Mouse (Mus musculus) CH12.LX (cell line): ENCODE results near the gene Tomm40. TPM values are rescaled to one million over a fixed set of nuclear protein-coding genes. Genes with fewer than 3 reads are reported as not detected.

Experiments used
- DNase-seq: peaks from one replicate; pipeline ENCODE4 v3.0.0-alpha.2; 2013; ENCODE audit errors: extremely low read depth
- H3K27ac ChIP-seq: 2 replicates; pipeline ENCODE4 v1.5.1; 2012; ENCODE audit warnings: low read depth, mild to moderate bottlenecking, control low read depth, moderate library complexity; ENCODE audit not compliant: insufficient read depth
- H3K27me3 ChIP-seq: replicated peaks from 2 replicates; pipeline ENCODE3; 2012; ENCODE audit warnings: inconsistent platforms
- H3K36me3 ChIP-seq, 2 experiments: replicated peaks in 1 of 2; 2 replicates each; pipeline versions ENCODE3 to v1.6.1; 2012; ENCODE audit warnings: inconsistent platforms in 1 of 2, low read length in 1 of 2, mild to moderate bottlenecking in 1 of 2, mixed read lengths in 1 of 2, moderate library complexity in 1 of 2; ENCODE audit not compliant: control insufficient read depth in 1 of 2, insufficient read depth in 1 of 2
- H3K4me1 ChIP-seq, 2 experiments: 2 replicates each; pipeline ENCODE4 v1.6.1; 2012; ENCODE audit warnings: inconsistent platforms in 1 of 2, moderate library complexity in 1 of 2; ENCODE audit not compliant: insufficient read depth in 2 of 2, control insufficient read depth in 1 of 2
- H3K4me2 ChIP-seq: 2 replicates; pipeline ENCODE4 v1.6.1; 2012; ENCODE audit warnings: low read depth, mild to moderate bottlenecking, control low read depth; ENCODE audit not compliant: poor library complexity, insufficient read depth, severe bottlenecking
- H3K4me3 ChIP-seq, 3 experiments: fragments of 150-350 bp in 1 of 3; sonication (generic) in 1 of 3; replicated peaks in 1 of 3; 2 replicates each; pipeline versions ENCODE3 to v1.5.1; 2011 to 2012; ENCODE audit warnings: low read depth in 2 of 3, low read length in 2 of 3, mild to moderate bottlenecking in 2 of 3, moderate library complexity in 2 of 3, control low read depth in 1 of 3, improper control_type of control experiment in 1 of 3, inconsistent platforms in 1 of 3, mixed read lengths in 1 of 3; ENCODE audit not compliant: poor library complexity in 1 of 3
- H3K79me2 ChIP-seq: replicated peaks from 2 replicates; pipeline ENCODE4 v1.6.1; 2012; ENCODE audit warnings: mild to moderate bottlenecking, moderate library complexity; ENCODE audit not compliant: control insufficient read depth, poor library complexity, insufficient read depth, severe bottlenecking; ENCODE audit errors: extremely low read depth
- H3K9ac ChIP-seq: 2 replicates; pipeline ENCODE4 v1.6.1; 2012; ENCODE audit warnings: low read depth, mild to moderate bottlenecking, control low read depth, moderate library complexity; ENCODE audit not compliant: insufficient read depth
- H3K9me3 ChIP-seq: replicated peaks from 2 replicates; pipeline ENCODE3; 2012; ENCODE audit warnings: low read length, inconsistent platforms, mixed read lengths
- BHLHE40 ChIP-seq: IDR thresholded peaks from 2 replicates; pipeline ENCODE4 v1.6.1; 2011; ENCODE audit warnings: mild to moderate bottlenecking, low read depth, low read length, improper control_type of control experiment
- CHD2 ChIP-seq: IDR thresholded peaks from 2 replicates; pipeline ENCODE4 v1.6.1; 2011; ENCODE audit warnings: low read length, improper control_type of control experiment
- CTCF ChIP-seq, 2 experiments: IDR thresholded peaks in 1 of 2; conservative IDR thresholded peaks in 1 of 2; 2 replicates each; pipeline ENCODE4 v1.5.1; 2011 to 2012; ENCODE audit warnings: low read depth in 2 of 2, low read length in 2 of 2, improper control_type of control experiment in 1 of 2, inconsistent platforms in 1 of 2, mild to moderate bottlenecking in 1 of 2, moderate library complexity in 1 of 2
- E2F4 ChIP-seq: IDR thresholded peaks from 2 replicates; pipeline ENCODE4 v1.6.1; 2011; ENCODE audit warnings: low read depth, low read length, improper control_type of control experiment; ENCODE audit not compliant: insufficient replicate concordance
- ELF1 ChIP-seq: IDR thresholded peaks from 2 replicates; pipeline ENCODE4 v1.6.1; 2014; ENCODE audit warnings: low read depth, mild to moderate bottlenecking, inconsistent platforms, low read length, improper control_type of control experiment
- EP300 ChIP-seq: IDR thresholded peaks from 2 replicates; pipeline ENCODE4 v1.6.1; 2011; ENCODE audit warnings: low read length, improper control_type of control experiment
- ETS1 ChIP-seq: conservative IDR thresholded peaks from 2 replicates; pipeline ENCODE4 v1.6.1; 2012; ENCODE audit warnings: low read depth, mild to moderate bottlenecking, inconsistent platforms, low read length, improper control_type of control experiment, moderate library complexity
- GABPA ChIP-seq: IDR thresholded peaks from 2 replicates; pipeline ENCODE4 v1.6.1; 2012; ENCODE audit warnings: low read depth, low read length, improper control_type of control experiment, inconsistent platforms; ENCODE audit not compliant: insufficient replicate concordance
- IRF4 ChIP-seq: IDR thresholded peaks from 2 replicates; pipeline ENCODE4 v1.6.1; 2014; ENCODE audit warnings: low read depth, mild to moderate bottlenecking, inconsistent platforms, low read length, improper control_type of control experiment
- JUN ChIP-seq: IDR thresholded peaks from 2 replicates; pipeline ENCODE4 v1.6.1; 2011; ENCODE audit warnings: low read depth, mild to moderate bottlenecking, low read length, improper control_type of control experiment, moderate library complexity; ENCODE audit not compliant: insufficient read depth
- JUND ChIP-seq: conservative IDR thresholded peaks from 2 replicates; pipeline ENCODE4 v1.6.1; 2011; ENCODE audit warnings: low read depth, low read length, improper control_type of control experiment
- MAX ChIP-seq: IDR thresholded peaks from 2 replicates; pipeline ENCODE4 v1.6.1; 2011; ENCODE audit warnings: low read length, improper control_type of control experiment
- MAZ ChIP-seq: IDR thresholded peaks from 2 replicates; pipeline ENCODE4 v1.6.1; 2012; ENCODE audit warnings: low read depth, mild to moderate bottlenecking, inconsistent platforms, low read length, improper control_type of control experiment, moderate library complexity
- PAX5 ChIP-seq: IDR thresholded peaks from 2 replicates; pipeline ENCODE4 v1.6.1; 2012; ENCODE audit warnings: low read length, inconsistent platforms, mixed read lengths
- POLR2A ChIP-seq: IDR thresholded peaks from 2 replicates; pipeline ENCODE4 v1.6.1; 2011; ENCODE audit warnings: low read depth, mild to moderate bottlenecking, improper control_type of control experiment, low read length
- RCOR1 ChIP-seq: conservative IDR thresholded peaks from 2 replicates; pipeline ENCODE4 v1.6.1; 2012; ENCODE audit warnings: low read depth, mild to moderate bottlenecking, inconsistent platforms, low read length, improper control_type of control experiment
- SMC3 ChIP-seq: IDR thresholded peaks from 2 replicates; pipeline ENCODE4 v1.6.1; 2011; ENCODE audit warnings: low read depth, low read length, improper control_type of control experiment
- TCF12 ChIP-seq: IDR thresholded peaks from 2 replicates; pipeline ENCODE4 v1.6.1; 2014; ENCODE audit warnings: low read depth, mild to moderate bottlenecking, inconsistent platforms, low read length, improper control_type of control experiment
- UBTF ChIP-seq: IDR thresholded peaks from 2 replicates; pipeline ENCODE4 v1.6.1; 2012; ENCODE audit warnings: low read depth, mild to moderate bottlenecking, inconsistent platforms, low read length, improper control_type of control experiment, moderate library complexity
- USF1 ChIP-seq: IDR thresholded peaks from 2 replicates; pipeline ENCODE4 v1.6.1; 2014; ENCODE audit warnings: low read depth, mild to moderate bottlenecking, inconsistent platforms, low read length, improper control_type of control experiment
- USF2 ChIP-seq: conservative IDR thresholded peaks from 2 replicates; pipeline ENCODE4 v1.6.1; 2011; ENCODE audit warnings: low read depth, low read length, improper control_type of control experiment
- ZMIZ1 ChIP-seq: IDR thresholded peaks from 2 replicates; pipeline ENCODE4 v1.6.1; 2012; ENCODE audit warnings: low read depth, mild to moderate bottlenecking, inconsistent platforms, low read length, improper control_type of control experiment
- ZNF384 ChIP-seq: IDR thresholded peaks from 2 replicates; pipeline ENCODE4 v1.6.1; 2012; ENCODE audit warnings: low read depth, low read length, improper control_type of control experiment, inconsistent platforms
- dilution Hi-C: fragments of 300-500 bp; cut with MboI; formaldehyde crosslinking; loops from 2 replicates; pipeline ENCODE4 v1.14.3; 2020; ENCODE audit warnings: low sequenced_read_pairs; ENCODE audit not compliant: extremely low pct_unique_long_range_greater_than_20kb, extremely low pct_ligation_motif_present
- in situ Hi-C: fragments of 300-500 bp; cut with MboI; formaldehyde crosslinking; loops from 3 replicates; pipeline ENCODE4 v1.14.3; 2019; ENCODE audit warnings: low sequenced_read_pairs, low pct_ligation_motif_present, low pct_unique_long_range_greater_than_20kb, mixed read lengths
- polyA plus RNA-seq: library from polyadenylated mRNA; unstranded; fragments of >175 nt; gene quantifications from 2 replicates; pipeline ENCODE4 v1.2.1, GENCODE M21; 2012; ENCODE audit warnings: low read depth; ENCODE audit not compliant: insufficient read length
- total RNA-seq, 2 experiments: library from RNA; depleted of rRNA; stranded (reverse); fragments of 300-350 nt in 1 of 2; fragments of >200 nt in 1 of 2; gene quantifications; 2 replicates each; pipeline ENCODE4 v1.2.3; 2012 to 2014

Gene Tomm40
- total and polyA plus RNA-seq, 3 experiments = 115 to 221 (median 179) TPM

GRCm38 (mm10) chr7:19673083-19673699 is 42.0 kb downstream of the Tomm40 start:
- dilution Hi-C loops = no loop called here

GRCm38 (mm10) chr7:19671511-19671910 is 43.7 kb downstream of the Tomm40 start:
- Histone ChIP-seq H3K4me1 (peaks cover 7 to 21% of the 10 kb centered on the region in 2 experiments; a peak in 3 of 4 replicates), H3K36me3 (no peaks in the 10 kb centered on the region), H3K9me3 (no peaks in the 10 kb centered on the region), H3K4me3 (no peak overlapping the region), H3K4me2 (no peak overlapping the region), H3K9ac (no peak overlapping the region), H3K79me2 (no peaks in the 10 kb centered on the region), H3K27ac (no peak overlapping the region), H3K27me3 (peaks cover 6% of the 10 kb centered on the region)
- in situ Hi-C loops = no loop called here
- DNase-seq = no peak
- TF ChIP-seq E2F4 (no peak), ZNF384 (no peak), UBTF (no peak)
- dilution Hi-C loops = no loop called here

More at GRCm38 (mm10) chr7:19673083-19673699, 42.0 kb downstream of the Tomm40 start:
- Histone ChIP-seq H3K36me3 (no peaks in the 10 kb centered on the region), H3K27me3 (peaks cover 6% of the 10 kb centered on the region)
- TF ChIP-seq USF2 (no peak), ETS1 (no peak), IRF4 (no peak), EP300 (no peak)
- TF ChIP-seq, all 38 proteins: peak for 0
- no peak for DNase-seq
- in situ Hi-C loops = no loop called here
- Histone ChIP-seq H3K79me2 (no peaks in the 10 kb centered on the region), H3K4me2 (no peak overlapping the region), H3K4me1 (peaks cover 0 to 11% of the 10 kb centered on the region in 2 experiments; a peak in 2 of 4 replicates), H3K9me3 (no peaks in the 10 kb centered on the region), H3K4me3 (no peak overlapping the region), H3K9ac (no peak overlapping the region), H3K27ac (no peak overlapping the region)

DNA sequence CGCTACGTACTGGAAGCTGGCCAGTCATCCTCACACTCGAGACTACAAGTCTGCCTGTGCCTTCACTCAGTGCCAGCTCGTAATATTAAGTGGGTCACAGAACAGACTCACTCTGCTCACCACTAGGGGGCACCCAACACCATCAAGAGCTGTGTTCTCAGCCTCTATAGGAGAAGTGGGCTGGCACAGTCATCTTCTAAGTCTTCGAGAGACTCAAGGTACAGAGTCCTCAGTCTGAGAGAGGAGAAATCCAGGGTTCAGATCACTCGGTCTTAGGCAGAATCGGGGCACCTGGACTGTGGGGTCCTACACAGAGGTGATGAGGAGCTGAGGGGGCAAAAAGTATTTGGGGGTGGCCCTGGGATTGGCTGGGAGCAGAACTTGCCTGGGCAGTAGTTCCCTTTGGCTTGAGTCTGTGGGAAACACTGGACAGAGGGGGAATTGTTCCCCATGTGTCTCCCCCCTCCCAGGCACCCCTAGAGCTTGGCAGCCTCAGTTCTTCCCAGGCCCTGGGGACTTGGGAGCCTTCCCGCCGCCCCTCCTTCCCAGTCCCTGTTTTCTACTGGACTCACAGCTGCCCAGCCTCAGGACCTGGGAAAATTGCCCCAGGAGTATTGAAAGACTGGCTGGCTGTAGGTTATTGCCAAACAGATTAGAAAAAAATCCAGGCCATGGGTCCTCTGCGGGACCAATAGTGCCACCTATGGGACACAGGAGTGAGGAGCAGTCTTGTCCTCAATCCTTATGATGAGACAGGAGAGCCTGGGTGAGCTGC is 46.1 kb downstream of the Tomm40 start:
- peaks cover 2% of the 10 kb centered on the region for H3K27me3 ChIP-seq
- H3K4me3 ChIP-seq = peak overlapping the region in 2 of 3 experiments; percentile 2 to 19
- H3K9ac ChIP-seq = peak overlapping the region; percentile 55
- dilution Hi-C loops (no loop called here), in situ Hi-C loops (loop anchor here (5.0 kb wide), 2 partner anchors 43 to 203 kb away; no protein-coding TSS in a partner anchor)
- peak; percentile 97 for DNase-seq
- H3K36me3 ChIP-seq = no peaks in the 10 kb centered on the region
- peak overlapping the region; percentile 30; the same call in 1 of the 2 replicates for H3K27ac ChIP-seq
- H3K4me1 ChIP-seq = peaks cover 7 to 29% of the 10 kb centered on the region in 2 experiments; a peak in 3 of 4 replicates
- no peaks in the 10 kb centered on the region for H3K9me3 ChIP-seq
- peaks cover 5% of the 10 kb centered on the region for H3K79me2 ChIP-seq
- peak overlapping the region; percentile 79 for H3K4me2 ChIP-seq
- no peak for TF ChIP-seq JUN
- TF ChIP-seq ZMIZ1 = no peak
- no peak for TF ChIP-seq MAZ
- peak; percentile 82 to 96 for TF ChIP-seq CTCF (conservative IDR thresholded peaks at IDR 0.05 in 1 of 2, IDR thresholded peaks at IDR 0.05 in 1 of 2; ENCODE audit: low read depth in 2 of 2, low read length in 2 of 2)
- TF ChIP-seq ELF1 = no peak
- peak; percentile 81 for TF ChIP-seq SMC3
- 0 out of 2 replicates have a peak, but pooled peaks have one; percentile 8 for TF ChIP-seq MAX
- no peak for TF ChIP-seq TCF12
- TF ChIP-seq BHLHE40 = no peak
- TF ChIP-seq POLR2A = peak; percentile 40; the same call in 1 of the 2 replicates
- TF ChIP-seq CHD2 = no peak
- no peak for TF ChIP-seq RCOR1
- no peak for TF ChIP-seq JUND
- TF ChIP-seq IRF4 = peak; percentile 33; the same call in 1 of the 2 replicates
- no peak for TF ChIP-seq PAX5
- no peak for TF ChIP-seq GABPA
- no peak for TF ChIP-seq E2F4
- TF ChIP-seq USF1 = no peak
